Comparison of ENCODE assay signal across 8 mouse cellular contexts in the genomic region with DNA sequence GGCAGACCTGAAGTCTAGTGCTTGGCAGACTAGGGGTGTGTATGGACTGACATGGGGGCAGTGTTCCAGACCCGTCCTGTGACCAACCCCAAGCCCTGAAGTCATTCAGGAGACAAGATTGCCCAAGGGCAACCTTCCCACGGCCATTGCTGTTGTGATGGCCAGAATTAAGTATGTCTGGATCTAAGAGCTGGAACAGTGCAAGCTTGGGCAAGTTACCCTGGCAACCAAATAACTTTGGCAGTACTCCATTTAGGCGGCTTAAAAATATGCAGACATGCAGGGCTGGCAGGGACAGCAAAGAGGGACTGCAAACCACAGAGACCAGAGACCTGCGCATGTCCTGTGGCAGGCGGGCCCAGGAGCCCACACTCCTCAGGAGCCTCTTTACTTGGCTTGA. TPM values are rescaled to one million over a fixed set of nuclear protein-coding genes. Genes with fewer than 3 reads are reported as not detected.
DNase-seq lines count a peak whose midpoint lies in the region; ATAC-seq and TF ChIP-seq lines count a peak whose summit lies in the region.
"Had no signal": no experiment of that assay in that cellular context is flagged by ENCODE, and none has a peak within 500 bp of the region (broad histone marks: within the 10 kb centered on the region; RNA-seq: fewer than 3 reads in every experiment).

No protein-coding gene starts in this region.

- H3K27ac ChIP-seq in forebrain, embryonic 13.5 days = peak overlapping the region; percentile 86
- peak overlapping the region; percentile 93 for H3K27ac ChIP-seq in hindbrain, embryonic 11.5 days (ENCODE audit: low read depth, low read length)
- H3K27ac ChIP-seq in left cerebral cortex, adult 2 months = no peak overlapping the region
- H3K27ac ChIP-seq in neural tube, embryonic 13.5 days (replicated peaks) = peak overlapping the region; percentile 94
- H3K27ac ChIP-seq: limb, embryonic 12.5 days had no signal

- peak overlapping the region; percentile 51 for H3K4me2 ChIP-seq in forebrain, embryonic 13.5 days
- H3K4me2 ChIP-seq in hindbrain, embryonic 11.5 days (replicated peaks; ENCODE audit: low read depth, low read length) = no peak overlapping the region
- 0 out of 2 replicates have a peak overlapping the region, but pooled peaks have one; percentile 1 for H3K4me2 ChIP-seq in neural tube, embryonic 13.5 days
- H3K4me2 ChIP-seq: limb, embryonic 12.5 days had no signal

- DNase-seq in MN1 (ENCODE audit: low spot score) = peak; percentile 81
- DNase-seq in adrenal gland, postnatal 25 days = peak; percentile 45
- DNase-seq in hindbrain, embryonic 11.5 days (ENCODE audit: low spot score) = peak; percentile 50
- peak; percentile 42 to 44 for DNase-seq in left cerebral cortex, adult 2 months (ENCODE audit: extremely low spot score in 1 of 2, low spot score in 2 of 2)

- peak; percentile 71 for ATAC-seq in forebrain, embryonic 13.5 days
- peak; percentile 14; the same call in 1 of the 2 replicates for ATAC-seq in hindbrain, embryonic 11.5 days (ENCODE audit: low FRiP score)
- no peak for ATAC-seq in neural tube, embryonic 13.5 days (ENCODE audit: low read depth)
- no peak for ATAC-seq in inflammation-experienced regulatory T-cells, adult 6 months

- intact Hi-C loops in left cerebral cortex, adult 2 months (cut with DNase I) = no loop called here

- WGBS in forebrain, embryonic 13.5 days = 21% methylated on average over 5 of the region's 5 CpGs
- 25% methylated on average over 5 of the region's 5 CpGs for WGBS in hindbrain, embryonic 11.5 days
- WGBS in neural tube, embryonic 13.5 days = 33% methylated on average over 5 of the region's 5 CpGs

- no peak for TF ChIP-seq CTCF in left cerebral cortex, adult 2 months (IDR thresholded peaks at IDR 0.05)

- H3K4me1 ChIP-seq in forebrain, embryonic 13.5 days = peaks cover 97% of the 10 kb centered on the region
- peaks cover 64% of the 10 kb centered on the region for H3K4me1 ChIP-seq in hindbrain, embryonic 11.5 days (replicated peaks; ENCODE audit: control insufficient read depth, insufficient read depth, low read length)
- H3K4me1 ChIP-seq in neural tube, embryonic 13.5 days (replicated peaks) = peaks cover 99% of the 10 kb centered on the region

- H3K4me3 ChIP-seq in forebrain, embryonic 13.5 days = no peak overlapping the region
- no peak overlapping the region for H3K4me3 ChIP-seq in hindbrain, embryonic 11.5 days (ENCODE audit: low read depth, low read length)
- H3K4me3 ChIP-seq in left cerebral cortex, adult 2 months = no peak overlapping the region
- no peak overlapping the region for H3K4me3 ChIP-seq in neural tube, embryonic 13.5 days
- H3K4me3 ChIP-seq: limb, embryonic 12.5 days had no signal

- no peaks in the 10 kb centered on the region for H3K27me3 ChIP-seq in forebrain, embryonic 13.5 days
- H3K27me3 ChIP-seq in hindbrain, embryonic 11.5 days (ENCODE audit: control insufficient read depth, insufficient read depth, low read length) = no peaks in the 10 kb centered on the region
- H3K27me3 ChIP-seq in neural tube, embryonic 13.5 days = no peaks in the 10 kb centered on the region

- H3K36me3 ChIP-seq in forebrain, embryonic 13.5 days (ENCODE audit: poor library complexity, severe bottlenecking) = no peaks in the 10 kb centered on the region
- H3K36me3 ChIP-seq in hindbrain, embryonic 11.5 days (ENCODE audit: control insufficient read depth, insufficient read depth, low read length) = no peaks in the 10 kb centered on the region
- no peaks in the 10 kb centered on the region for H3K36me3 ChIP-seq in neural tube, embryonic 13.5 days
- H3K36me3 ChIP-seq: limb, embryonic 12.5 days had no signal

- H3K9ac ChIP-seq in forebrain, embryonic 13.5 days = no peak overlapping the region
- H3K9ac ChIP-seq in hindbrain, embryonic 11.5 days (ENCODE audit: low read depth, low read length) = no peak overlapping the region
- H3K9ac ChIP-seq in neural tube, embryonic 13.5 days = no peak overlapping the region
- H3K9ac ChIP-seq: limb, embryonic 12.5 days had no signal

- H3K9me3 ChIP-seq in forebrain, embryonic 13.5 days (replicated peaks) = no peaks in the 10 kb centered on the region
- no peaks in the 10 kb centered on the region for H3K9me3 ChIP-seq in hindbrain, embryonic 11.5 days (ENCODE audit: control insufficient read depth, low read length)
- H3K9me3 ChIP-seq in neural tube, embryonic 13.5 days = no peaks in the 10 kb centered on the region
- H3K9me3 ChIP-seq: limb, embryonic 12.5 days had no signal

RNA-seq across cellular contexts. Expression of a gene that starts 35.8 kb away (rescaled TPM):
- 19.4 and 19.9 TPM in 2 replicates for total RNA-seq in adrenal gland, postnatal 25 days (2021)
- polyA plus RNA-seq in forebrain, embryonic 13.5 days (2015; fragmentation: Nextera tagmentation; extraction: Ambion mirVana) = 16.2 and 17.4 TPM in 2 replicates
- 17.2 and 17.8 TPM in 2 replicates for polyA plus RNA-seq in hindbrain, embryonic 11.5 days (2014; fragmentation: Nextera tagmentation; extraction: Ambion mirVana)
- 10 to 100 TPM; 73.7 to 79.3 TPM for total RNA-seq in left cerebral cortex, adult 2 months (2021)
- polyA plus RNA-seq in neural tube, embryonic 13.5 days (2015; fragmentation: Nextera tagmentation; extraction: Ambion mirVana) = 14.5 and 15.8 TPM in 2 replicates
- polyA plus RNA-seq in inflammation-experienced regulatory T-cells, adult 6 months (2017; shearing (Covaris generic)) = under 1 TPM; 0.21 to 0.33 (median 0.28) TPM

Comparison
In these comparisons a context has a peak if more than half of its experiments do, and no peak if none do; other contexts are left out.
1. ATAC-seq: peak in forebrain, embryonic 13.5 days (single experiment) and hindbrain, embryonic 11.5 days (single experiment); none in neural tube, embryonic 13.5 days (single experiment) and inflammation-experienced regulatory T-cells, adult 6 months (single experiment).
2. RNA of a gene that starts 35.8 kb away (polyA plus RNA-seq): 17.2 to 17.8 TPM in hindbrain, embryonic 11.5 days, 16.2 to 17.4 TPM in forebrain, embryonic 13.5 days and 14.5 to 15.8 TPM in neural tube, embryonic 13.5 days; 0.21 to 0.33 TPM in inflammation-experienced regulatory T-cells, adult 6 months; every median in the first group is over 10 times any median in the second.
3. Peak in every context shown above with its lines, with median percentiles within 50 percentile points of each other: DNase-seq.